Mouse (Mus musculus): Measurements from ENCODE around the gene Wdr73. TPM values are rescaled to one million over a fixed set of nuclear protein-coding genes. Genes with fewer than 3 reads are reported as not detected.

The Wdr73 gene
- 21.0 and 21.8 TPM in 2 replicates for polyA plus RNA-seq (2021; fragmentation: Nextera tagmentation)
- long read RNA-seq, experiment 1, transcript Wdr73-205 (7 exons, 2,549 nt): minor isoform, 13 of 53 reads
- long read RNA-seq, experiment 1, transcript Wdr73-201 (8 exons, 2,114 nt): major isoform, 20 of 53 reads
- long read RNA-seq, experiment 1, partial matches to known transcripts: 10 of 53 reads
- long read RNA-seq, experiment 1, other reads (novel, unspliced or antisense): 8 of 53 reads
- long read RNA-seq, experiment 2, transcript Wdr73-201 (8 exons, 2,114 nt): major isoform, 51 of 135 reads
- long read RNA-seq, experiment 2, transcript Wdr73-210 (7 exons, 3,142 nt): minor isoform, 7 of 135 reads
- long read RNA-seq, experiment 2, transcript Wdr73-205 (7 exons, 2,549 nt): minor isoform, 32 of 135 reads
- long read RNA-seq, experiment 2, partial matches to known transcripts: 18 of 135 reads
- long read RNA-seq, experiment 2, other reads (novel, unspliced or antisense): 19 of 135 reads

DNA sequence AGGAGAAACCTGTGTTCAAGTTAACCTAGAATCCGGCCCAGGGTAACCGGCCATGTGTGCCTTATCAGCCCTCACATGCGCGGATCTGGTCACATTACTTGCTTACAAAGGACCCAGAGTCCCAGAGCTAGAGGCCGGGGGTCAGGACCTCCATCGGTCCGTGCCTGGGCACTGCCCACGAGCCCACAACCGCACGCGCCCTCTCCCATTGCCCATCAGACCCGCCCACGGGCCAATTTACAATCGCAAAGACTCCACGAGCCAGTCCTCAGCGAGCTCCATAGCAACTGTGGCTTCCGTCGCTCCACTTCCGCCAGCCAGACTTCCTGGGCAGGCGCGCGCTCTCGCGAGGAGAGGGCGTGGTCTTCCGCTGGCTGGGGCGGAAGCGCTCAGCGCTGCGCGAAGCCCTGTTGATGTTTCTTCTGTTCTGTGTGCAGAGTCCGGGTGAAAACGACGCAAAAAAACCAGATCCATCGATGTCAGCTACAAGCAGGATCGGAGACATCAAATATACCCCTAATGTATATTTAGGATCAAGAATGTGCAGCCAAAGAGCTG lies at the start of gene Wdr73:
Wdr73 (minus strand) TSS at position 326 of the 558 bp plus-strand sequence.

DNA sequence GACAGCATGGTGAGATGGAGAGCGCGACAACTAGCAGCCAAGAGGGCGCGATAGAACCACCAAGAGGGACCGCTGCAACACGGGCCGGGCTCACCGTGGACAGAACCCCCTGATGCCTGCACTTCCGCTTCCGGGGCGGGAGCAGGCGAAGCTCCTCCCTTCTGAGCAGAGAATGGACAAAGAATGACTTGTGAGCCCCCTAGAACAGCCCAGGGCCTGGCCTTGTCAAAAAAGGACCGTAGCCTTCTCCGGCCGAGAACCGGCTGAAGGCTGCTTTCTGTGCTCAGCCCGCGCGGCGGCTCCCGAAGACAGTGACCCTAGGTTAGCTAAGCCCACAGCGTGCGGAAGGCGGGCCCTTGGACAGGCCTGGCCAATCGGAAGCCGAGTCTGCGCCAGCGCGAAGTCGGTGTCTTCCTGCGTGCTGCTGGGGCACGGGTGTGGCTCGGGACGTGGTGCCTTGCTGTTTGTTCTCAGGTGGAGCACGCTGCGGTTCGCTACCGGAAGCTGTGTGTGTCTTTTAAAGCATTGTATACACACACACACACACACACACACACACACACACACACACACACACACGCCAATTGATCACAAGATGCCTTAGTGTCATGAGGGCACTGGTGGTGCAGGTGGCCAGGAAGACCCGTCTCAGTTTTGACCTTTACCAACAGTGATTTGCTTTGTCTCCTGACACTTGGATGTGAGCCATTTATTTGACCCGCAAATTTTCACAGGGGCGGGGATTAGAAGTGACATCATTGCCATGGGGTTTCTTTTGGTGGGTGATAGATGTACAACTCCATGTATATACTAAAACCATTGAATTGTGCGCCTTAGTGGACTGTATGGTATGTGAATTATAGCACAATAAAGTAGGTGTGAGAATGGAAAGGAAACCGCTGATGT lies 46.6 kb upstream of the Wdr73 start, which contains the start of gene Sec11a:
Sec11a (minus strand) TSS at position 336 of the 906 bp plus-strand sequence.

DNA sequence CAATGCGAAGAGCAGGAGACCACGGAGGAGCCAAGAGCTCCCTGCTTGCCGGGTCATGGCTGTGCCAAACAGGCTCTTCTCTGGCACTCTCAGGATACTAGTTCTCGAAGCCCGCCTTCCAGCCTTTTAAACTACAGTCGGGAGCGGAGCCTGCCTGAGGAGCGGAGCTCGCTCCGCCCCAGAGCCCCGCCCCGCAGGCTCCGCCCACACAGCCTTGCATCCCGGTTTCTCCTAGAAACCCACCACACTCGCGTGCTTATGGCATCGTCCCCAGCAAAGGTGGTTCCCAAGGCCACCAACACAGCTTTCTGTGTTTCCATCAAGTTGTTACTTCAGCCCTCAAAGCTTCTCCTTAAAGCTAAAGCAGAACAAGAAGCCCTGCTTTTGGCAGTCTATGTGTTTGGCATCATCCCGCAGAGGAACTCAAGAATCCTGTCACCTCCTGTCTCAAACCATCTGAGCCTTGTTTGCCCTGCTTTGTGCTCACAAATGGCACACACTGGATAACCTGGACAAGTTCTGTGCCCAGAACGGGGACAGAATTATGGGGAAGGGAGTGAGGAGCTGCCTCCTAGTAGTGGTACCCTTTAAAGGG lies 3.9 kb upstream of the Wdr73 start, which contains the start of gene Nmb:
Nmb (minus strand) TSS at position 156 of the 595 bp plus-strand sequence.

DNA sequence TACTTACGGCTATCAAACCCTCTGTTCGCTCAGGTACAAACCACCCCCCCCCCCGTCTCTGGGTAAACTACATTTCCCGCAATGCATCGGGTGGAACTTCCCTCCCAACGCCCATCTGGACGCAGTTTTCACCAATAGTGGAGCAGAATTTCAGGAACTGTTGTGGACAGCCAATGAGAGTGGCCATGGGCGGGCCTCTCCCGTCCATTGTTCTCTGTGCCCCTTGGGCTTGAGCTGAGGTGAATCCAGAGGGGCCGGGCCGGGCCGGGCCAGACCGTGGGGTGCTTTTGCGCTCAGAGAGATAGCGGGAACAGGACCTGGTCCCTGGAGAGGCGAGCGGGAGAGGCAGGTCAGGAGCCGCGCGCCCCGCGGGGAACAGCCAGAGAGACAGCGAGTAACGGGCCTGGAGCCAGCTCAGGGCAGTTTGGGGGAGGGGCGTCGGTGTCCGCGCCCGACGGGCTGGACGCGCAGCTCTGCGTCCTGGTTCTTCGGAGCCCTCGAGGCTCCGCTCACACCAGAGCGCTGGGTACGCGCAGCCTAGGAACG lies 40.3 kb downstream of the Wdr73 start, which contains the start of gene Zscan2:
Zscan2 (plus strand) TSS at position 192 of the 546 bp plus-strand sequence.

Other genes starting within 250 kb of the Wdr73 start
- 8.3 and 10.3 TPM in 2 replicates for gene Crtc3, start 212.4 kb downstream of the Wdr73 start, polyA plus RNA-seq (2021; fragmentation: Nextera tagmentation)
- gene Iqgap1, start 75.3 kb downstream of the Wdr73 start, polyA plus RNA-seq (2021; fragmentation: Nextera tagmentation): 3.5 and 6.6 TPM in 2 replicates
- gene Zscan2, start 40.3 kb downstream of the Wdr73 start, polyA plus RNA-seq (2021; fragmentation: Nextera tagmentation): 0.70 and 1.1 TPM in 2 replicates
- gene Nmb, start 3.8 kb upstream of the Wdr73 start, polyA plus RNA-seq (2021; fragmentation: Nextera tagmentation): 9.1 and 10.3 TPM in 2 replicates
- gene Sec11a, start 46.5 kb upstream of the Wdr73 start, polyA plus RNA-seq (2021; fragmentation: Nextera tagmentation): 82.4 and 84.5 TPM in 2 replicates
- 3.9 and 4.7 TPM in 2 replicates for gene Zfp592, start 92.4 kb upstream of the Wdr73 start, polyA plus RNA-seq (2021; fragmentation: Nextera tagmentation)
- gene Alpk3, start 156.3 kb upstream of the Wdr73 start, polyA plus RNA-seq (2021; fragmentation: Nextera tagmentation): 0.05 and 0.15 TPM in 2 replicates
- gene Slc28a1, start 213.5 kb upstream of the Wdr73 start, polyA plus RNA-seq (2021; fragmentation: Nextera tagmentation): 0.05 TPM in 1 of 2 replicates, not detected in the other